ENCODE assay signal across 19 mouse cellular contexts in genomic region chr9:32098425-32099155, GRCm38 (mm10). TPM values are rescaled to one million over a fixed set of nuclear protein-coding genes. Genes with fewer than 3 reads are reported as not detected.
DNase-seq lines count a peak whose midpoint lies in the region; ATAC-seq and TF ChIP-seq lines count a peak whose summit lies in the region.
"Had no signal": no experiment of that assay in that cellular context is flagged by ENCODE, and none has a peak within 500 bp of the region (broad histone marks: within the 10 kb centered on the region; RNA-seq: fewer than 3 reads in every experiment).

No protein-coding gene starts in this region.

- TF ChIP-seq POLR2A in MEL (IDR thresholded peaks at IDR 0.05; ENCODE audit: control insufficient read depth in 1 of 2, insufficient read depth in 1 of 2, low read depth in 1 of 2, low read length in 2 of 2, poor library complexity in 1 of 2), result no peak
- TF ChIP-seq POLR2A in cerebellum, adult 2 months (IDR thresholded peaks at IDR 0.05; ENCODE audit: borderline replicate concordance, insufficient read depth, low read length), result no peak

- no peak overlapping the region for H3K4me2 ChIP-seq in intestine, embryonic 16.5 days (ENCODE audit: low read depth, low read length)
- no peak overlapping the region for H3K4me2 ChIP-seq in liver, embryonic 16.5 days (ENCODE audit: low read depth, low read length)
- H3K4me2 ChIP-seq: embryonic facial prominence, embryonic 12.5 days; forebrain, embryonic 15.5 days; heart, embryonic 13.5 days; hindbrain, embryonic 13.5 days; midbrain, embryonic 15.5 days; neural tube, embryonic 15.5 days had no signal

- TF ChIP-seq EP300 in MEL (IDR thresholded peaks at IDR 0.05; ENCODE audit: low read depth in 1 of 2, low read length in 2 of 2), result no peak

- H3K27me3 ChIP-seq in E14TG2a.4 (ENCODE audit: insufficient read depth, low read length) (no peaks in the 10 kb centered on the region), MEL (ENCODE audit: control insufficient read depth in 1 of 2, insufficient read depth in 2 of 2, low read length in 2 of 2) (peaks cover 0 to 3% of the 10 kb centered on the region in 2 experiments; a peak in 3 of 4 replicates)
- H3K27me3 ChIP-seq in intestine, embryonic 16.5 days (replicated peaks; ENCODE audit: control insufficient read depth, insufficient read depth, low read length), result no peaks in the 10 kb centered on the region
- no peaks in the 10 kb centered on the region for H3K27me3 ChIP-seq in liver, embryonic 16.5 days (ENCODE audit: control insufficient read depth, insufficient read depth, low read depth, low read length)
- no peaks in the 10 kb centered on the region for H3K27me3 ChIP-seq in cerebellum, adult 2 months (ENCODE audit: control insufficient read depth, insufficient read depth, low read length)
- H3K27me3 ChIP-seq: embryonic facial prominence, embryonic 12.5 days; forebrain, embryonic 15.5 days; heart, embryonic 13.5 days; hindbrain, embryonic 13.5 days; midbrain, embryonic 15.5 days; neural tube, embryonic 15.5 days; Patski had no signal

- H3K4me3 ChIP-seq in E14TG2a.4 (replicated peaks; ENCODE audit: low read length) (peak overlapping the region; percentile 70; the same call in 1 of the 2 replicates), MEL (ENCODE audit: control insufficient read depth in 1 of 2, insufficient read depth in 1 of 2, low read depth in 2 of 2, low read length in 2 of 2) (no peak overlapping the region)
- H3K4me3 ChIP-seq in intestine, embryonic 16.5 days (ENCODE audit: low read length), result no peak overlapping the region
- H3K4me3 ChIP-seq in liver, embryonic 16.5 days (ENCODE audit: low read depth, low read length), result no peak overlapping the region
- H3K4me3 ChIP-seq in cerebellum, adult 2 months (replicated peaks; ENCODE audit: insufficient read depth, low read depth, low read length), result no peak overlapping the region
- H3K4me3 ChIP-seq: embryonic facial prominence, embryonic 12.5 days; forebrain, embryonic 15.5 days; heart, embryonic 13.5 days; hindbrain, embryonic 13.5 days; midbrain, embryonic 15.5 days; neural tube, embryonic 15.5 days had no signal

- TF ChIP-seq CTCF in E14TG2a.4 (conservative IDR thresholded peaks at IDR 0.05; ENCODE audit: low read length) (no peak), MEL (IDR thresholded peaks at IDR 0.05 in 2 of 3, conservative IDR thresholded peaks at IDR 0.05 in 1 of 3; ENCODE audit: control insufficient read depth in 1 of 3, insufficient read depth in 1 of 3, low read depth in 2 of 3, low read length in 3 of 3, poor library complexity in 1 of 3, severe bottlenecking in 1 of 3) (no peak)
- no peak for TF ChIP-seq CTCF in cerebellum, adult 2 months (IDR thresholded peaks at IDR 0.05; ENCODE audit: borderline replicate concordance, insufficient read depth, low read depth, low read length)

- no peaks in the 10 kb centered on the region for H3K9me3 ChIP-seq in E14TG2a.4 (ENCODE audit: low read length)
- H3K9me3 ChIP-seq in MEL (replicated peaks; ENCODE audit: insufficient read depth, low read length), result no peaks in the 10 kb centered on the region
- no peaks in the 10 kb centered on the region for H3K9me3 ChIP-seq in intestine, embryonic 16.5 days (ENCODE audit: control insufficient read depth, low read length)
- H3K9me3 ChIP-seq in liver, embryonic 16.5 days (replicated peaks; ENCODE audit: control insufficient read depth, low read length), result no peaks in the 10 kb centered on the region
- H3K9me3 ChIP-seq: embryonic facial prominence, embryonic 12.5 days; forebrain, embryonic 15.5 days; heart, embryonic 13.5 days; hindbrain, embryonic 13.5 days; midbrain, embryonic 15.5 days; neural tube, embryonic 15.5 days had no signal

- peaks cover 65% of the 10 kb centered on the region for H3K4me1 ChIP-seq in E14TG2a.4 (replicated peaks; ENCODE audit: low read depth, low read length)
- no peaks in the 10 kb centered on the region for H3K4me1 ChIP-seq in MEL (ENCODE audit: control insufficient read depth in 1 of 2, insufficient read depth in 2 of 2, low read length in 2 of 2)
- peaks cover 12% of the 10 kb centered on the region; the same call in 1 of the 2 replicates for H3K4me1 ChIP-seq in intestine, embryonic 16.5 days (ENCODE audit: control insufficient read depth, insufficient read depth, low read length)
- peaks cover 34% of the 10 kb centered on the region for H3K4me1 ChIP-seq in liver, embryonic 16.5 days (ENCODE audit: control insufficient read depth, low read depth, low read length)
- no peaks in the 10 kb centered on the region for H3K4me1 ChIP-seq in cerebellum, adult 2 months (ENCODE audit: control insufficient read depth, insufficient read depth, low read length)

- H3K79me2 ChIP-seq in MEL (ENCODE audit: control insufficient read depth, insufficient read depth, low read length, poor library complexity), result no peaks in the 10 kb centered on the region

- WGBS in intestine, embryonic 16.5 days, result 84% methylated on average over 9 of the region's 9 CpGs
- WGBS in liver, embryonic 16.5 days (ENCODE audit: insufficient replicate concordance), result 31% methylated on average over 9 of the region's 9 CpGs
- 95% methylated on average over 9 of the region's 9 CpGs for WGBS in cerebellum, adult 2 months

- ATAC-seq in intestine, embryonic 16.5 days, result peak; percentile 53; the same call in 1 of the 2 replicates
- ATAC-seq in liver, embryonic 16.5 days (ENCODE audit: low read depth), result peak; percentile 88
- no peak for ATAC-seq in frontal cortex, adult (ENCODE audit: low TSS enrichment)
- ATAC-seq: forebrain, embryonic 15.5 days; inflammation-experienced regulatory T-cells, adult 6 months; midbrain, embryonic 15.5 days; Patski had no signal

- H3K9ac ChIP-seq in MEL (ENCODE audit: control insufficient read depth, low read depth, low read length, poor library complexity, severe bottlenecking), result no peak overlapping the region
- no peak overlapping the region for H3K9ac ChIP-seq in intestine, embryonic 16.5 days (ENCODE audit: low read depth, low read length)
- no peak overlapping the region for H3K9ac ChIP-seq in liver, embryonic 16.5 days (ENCODE audit: low read depth, low read length)
- H3K9ac ChIP-seq: embryonic facial prominence, embryonic 12.5 days; forebrain, embryonic 15.5 days; hindbrain, embryonic 13.5 days; midbrain, embryonic 15.5 days; neural tube, embryonic 15.5 days had no signal

- no peak overlapping the region for H3K27ac ChIP-seq in MEL (ENCODE audit: control insufficient read depth, low read depth, low read length)
- H3K27ac ChIP-seq in intestine, embryonic 16.5 days (ENCODE audit: low read length), result no peak overlapping the region
- H3K27ac ChIP-seq in liver, embryonic 16.5 days (ENCODE audit: low read length), result peak overlapping the region; percentile 88
- no peak overlapping the region for H3K27ac ChIP-seq in cerebellum, adult 2 months (ENCODE audit: insufficient read depth, low read length)
- H3K27ac ChIP-seq: embryonic facial prominence, embryonic 12.5 days; forebrain, embryonic 15.5 days; hindbrain, embryonic 13.5 days; kidney, postnatal 0 days; midbrain, embryonic 15.5 days; neural tube, embryonic 15.5 days had no signal

- TF ChIP-seq RAD21 in MEL (IDR thresholded peaks at IDR 0.05; ENCODE audit: low read depth, low read length), result no peak

- H3K36me3 ChIP-seq in E14TG2a.4 (ENCODE audit: insufficient read depth, low read length), result peaks cover 17% of the 10 kb centered on the region
- H3K36me3 ChIP-seq in MEL (ENCODE audit: control insufficient read depth in 1 of 2, insufficient read depth in 2 of 2, low read length in 2 of 2), result no peaks in the 10 kb centered on the region
- no peaks in the 10 kb centered on the region for H3K36me3 ChIP-seq in intestine, embryonic 16.5 days (ENCODE audit: control insufficient read depth, insufficient read depth, low read length)
- no peaks in the 10 kb centered on the region for H3K36me3 ChIP-seq in liver, embryonic 16.5 days (ENCODE audit: control insufficient read depth, insufficient read depth)
- H3K36me3 ChIP-seq: embryonic facial prominence, embryonic 12.5 days; forebrain, embryonic 15.5 days; heart, embryonic 13.5 days; hindbrain, embryonic 13.5 days; midbrain, embryonic 15.5 days; neural tube, embryonic 15.5 days had no signal

- DNase-seq in MEL (ENCODE audit: low read depth, low spot score), result peak; percentile 15
- DNase-seq in right cerebral cortex, postnatal 25 days, result no peak
- DNase-seq in cerebellum, adult 2 months, result no peak
- DNase-seq: adrenal gland, postnatal 14 days; cerebellum, adult 8-10 months; layer of hippocampus, postnatal 36 days had no signal

TF ChIP-seq in MEL, 35 proteins besides CTCF, POLR2A, EP300 and RAD21:
- TF ChIP-seq MYC (IDR thresholded peaks at IDR 0.05; ENCODE audit: low read depth, low read length), result no peak
- TF ChIP-seq SMC3 (IDR thresholded peaks at IDR 0.05; ENCODE audit: low read depth, low read length), result no peak
- no peak for TF ChIP-seq BHLHE40 (IDR thresholded peaks at IDR 0.05; ENCODE audit: borderline replicate concordance, low read depth, low read length)
- TF ChIP-seq POLR2AphosphoS2 (IDR thresholded peaks at IDR 0.05; ENCODE audit: low read length), result no peak
- 0 out of 2 replicates have a peak, but pooled peaks have one; percentile 30 for TF ChIP-seq TBP (IDR thresholded peaks at IDR 0.05; ENCODE audit: low read depth, low read length)

RNA-seq across cellular contexts. Expression of gene Arhgap32, which starts 17.3 kb away (rescaled TPM):
- 0.03 and 0.15 TPM in 2 replicates for total RNA-seq in MEL (2012; rRNA removed)
- polyA plus RNA-seq in MEL (2012; ENCODE audit: insufficient read depth in 1 of 2, insufficient read length in 2 of 2, low read depth in 1 of 2, low replicate concordance in 2 of 2, missing spikeins in 1 of 2), result under 1 TPM in 1 of 2 experiments, not detected in 1; 0.06 TPM
- polyA plus RNA-seq in intestine, embryonic 16.5 days (2015; fragmentation: Nextera tagmentation; extraction: Ambion mirVana), result 11.0 and 13.1 TPM in 2 replicates
- polyA plus RNA-seq in liver, embryonic 16.5 days (2015; fragmentation: Nextera tagmentation; extraction: Ambion mirVana), result 0.32 and 0.57 TPM in 2 replicates
- polyA plus RNA-seq in cerebellum, adult 2 months (2012; rRNA removed), result 21.0 and 21.5 TPM in 2 replicates
